Mouse (Mus musculus): Measurements from ENCODE around the gene Mgmt. TPM values are rescaled to one million over a fixed set of nuclear protein-coding genes. Genes with fewer than 3 reads are reported as not detected.

Gene Mgmt
- polyA plus RNA-seq, 2 experiments, result 1.3 to 3.4 TPM

GRCm38 (mm10) chr7:137074324-137074723 is 179.9 kb downstream of the Mgmt start:
- Histone ChIP-seq H3K27me3 (ENCODE audit: control insufficient read depth, insufficient read depth, low read length) (no peaks in the 10 kb centered on the region), H3K4me3 (ENCODE audit: insufficient read depth in 1 of 2, low read depth in 2 of 2, low read length in 2 of 2) (no peak overlapping the region), H3K4me2 (ENCODE audit: low read depth) (no peak overlapping the region), H3K9me3 (ENCODE audit: control insufficient read depth, low read length) (no peaks in the 10 kb centered on the region), H3K36me3 (replicated peaks; ENCODE audit: control insufficient read depth, insufficient read depth, low read depth) (no peaks in the 10 kb centered on the region), H3K27ac (no peak overlapping the region), H3K4me1 (replicated peaks; ENCODE audit: control insufficient read depth in 2 of 2, insufficient read depth in 2 of 2, low read length in 1 of 2) (no peaks in the 10 kb centered on the region), H3K9ac (replicated peaks) (no peak overlapping the region)
- DNase-seq (ENCODE audit: low read depth in 3 of 3, low spot score in 3 of 3) (no peak), ATAC-seq (ENCODE audit: insufficient read depth) (no peak)
- 73% methylated on average over 6 of the region's 6 CpGs for WGBS (ENCODE audit: insufficient replicate concordance)
- TF ChIP-seq CTCF (IDR thresholded peaks at IDR 0.05; ENCODE audit: low read depth), result no peak
- TF ChIP-seq EP300 (IDR thresholded peaks at IDR 0.05; ENCODE audit: low read depth), result no peak

DNA sequence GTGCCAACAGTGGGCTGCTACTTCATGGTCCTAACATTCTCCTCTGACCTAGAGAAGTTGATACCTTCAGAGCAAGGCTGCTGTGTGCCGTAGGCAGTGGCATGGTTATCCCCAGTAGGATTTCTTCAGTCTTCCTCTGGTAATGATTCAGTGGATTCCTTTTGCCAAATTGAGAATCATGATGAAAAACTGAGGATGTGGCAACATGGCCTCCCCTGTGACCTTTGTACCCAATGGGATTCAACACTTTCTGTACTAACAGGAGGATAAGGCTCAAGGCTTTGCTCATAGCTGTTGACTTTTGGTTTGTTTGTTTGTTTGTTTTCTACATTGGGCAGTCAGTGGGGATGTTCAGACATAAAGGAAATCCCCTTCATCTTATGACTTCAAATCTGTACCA is 180.9 kb downstream of the Mgmt start:
- DNase-seq (ENCODE audit: low read depth in 3 of 3, low spot score in 3 of 3) (no peak), ATAC-seq (ENCODE audit: insufficient read depth) (no peak)
- Histone ChIP-seq H3K27me3 (ENCODE audit: control insufficient read depth, insufficient read depth, low read length) (no peaks in the 10 kb centered on the region), H3K9me3 (ENCODE audit: control insufficient read depth, low read length) (no peaks in the 10 kb centered on the region), H3K9ac (replicated peaks) (no peak overlapping the region), H3K4me1 (replicated peaks; ENCODE audit: control insufficient read depth in 2 of 2, insufficient read depth in 2 of 2, low read length in 1 of 2) (no peaks in the 10 kb centered on the region), H3K4me3 (ENCODE audit: insufficient read depth in 1 of 2, low read depth in 2 of 2, low read length in 2 of 2) (no peak overlapping the region), H3K4me2 (ENCODE audit: low read depth) (no peak overlapping the region), H3K27ac (no peak overlapping the region), H3K36me3 (replicated peaks; ENCODE audit: control insufficient read depth, insufficient read depth, low read depth) (no peaks in the 10 kb centered on the region)
- 70% methylated on average over 1 of the region's 1 CpGs for WGBS (ENCODE audit: insufficient replicate concordance)
- TF ChIP-seq CTCF (IDR thresholded peaks at IDR 0.05; ENCODE audit: low read depth) (no peak), EP300 (IDR thresholded peaks at IDR 0.05; ENCODE audit: low read depth) (no peak)

- Histone ChIP-seq H3K27ac (no peak overlapping the region), H3K4me3 (ENCODE audit: insufficient read depth in 1 of 2, low read depth in 2 of 2, low read length in 2 of 2) (no peak overlapping the region), H3K27me3 (ENCODE audit: control insufficient read depth, insufficient read depth, low read length) (no peaks in the 10 kb centered on the region), H3K9me3 (ENCODE audit: control insufficient read depth, low read length) (no peaks in the 10 kb centered on the region), H3K4me2 (ENCODE audit: low read depth) (no peak overlapping the region), H3K4me1 (replicated peaks; ENCODE audit: control insufficient read depth in 2 of 2, insufficient read depth in 2 of 2, low read length in 1 of 2) (no peaks in the 10 kb centered on the region), H3K9ac (replicated peaks) (no peak overlapping the region), H3K36me3 (replicated peaks; ENCODE audit: control insufficient read depth, insufficient read depth, low read depth) (no peaks in the 10 kb centered on the region)
- TF ChIP-seq CTCF (IDR thresholded peaks at IDR 0.05; ENCODE audit: low read depth) (no peak), EP300 (IDR thresholded peaks at IDR 0.05; ENCODE audit: low read depth) (no peak)
- ATAC-seq (ENCODE audit: insufficient read depth), result no peak
- no peak for DNase-seq (ENCODE audit: low read depth in 3 of 3, low spot score in 3 of 3)
- 66% methylated on average over 4 of the region's 4 CpGs for WGBS (ENCODE audit: insufficient replicate concordance)
These were observed 185.8 kb downstream of the Mgmt start for GRCm38 (mm10) chr7:137080171-137080570.

DNA sequence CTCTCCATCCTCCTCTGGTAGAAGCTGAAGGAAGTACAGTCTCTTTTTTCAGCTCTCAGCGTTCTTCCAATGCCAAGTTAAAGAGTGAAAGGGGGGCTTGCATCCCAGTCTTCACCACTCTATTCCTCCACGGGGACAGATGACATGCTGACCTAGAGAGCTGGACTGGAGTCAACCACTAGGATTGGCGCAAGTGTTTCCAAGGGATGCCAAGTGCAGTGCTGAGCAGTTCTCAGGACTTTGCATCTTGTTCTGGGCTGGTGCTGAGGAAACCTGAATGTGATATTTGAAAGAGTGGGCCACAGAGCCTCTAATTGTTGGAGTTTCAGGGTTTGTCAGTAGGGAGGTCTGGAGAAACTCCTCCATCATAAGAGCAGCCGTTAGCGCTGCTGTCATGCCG is 187.8 kb downstream of the Mgmt start:
- no peaks in the 10 kb centered on the region for H3K36me3 ChIP-seq (replicated peaks; ENCODE audit: control insufficient read depth, insufficient read depth, low read depth)
- TF ChIP-seq CTCF (IDR thresholded peaks at IDR 0.05; ENCODE audit: low read depth) (no peak), EP300 (IDR thresholded peaks at IDR 0.05; ENCODE audit: low read depth) (no peak)
- WGBS (ENCODE audit: insufficient replicate concordance), result 72% methylated on average over 6 of the region's 6 CpGs
- H3K27me3 ChIP-seq (ENCODE audit: control insufficient read depth, insufficient read depth, low read length), result no peaks in the 10 kb centered on the region
- no peak for ATAC-seq (ENCODE audit: insufficient read depth)
- no peaks in the 10 kb centered on the region for H3K9me3 ChIP-seq (ENCODE audit: control insufficient read depth, low read length)
- no peaks in the 10 kb centered on the region for H3K4me1 ChIP-seq (replicated peaks; ENCODE audit: control insufficient read depth in 2 of 2, insufficient read depth in 2 of 2, low read length in 1 of 2)
- DNase-seq (ENCODE audit: low read depth in 3 of 3, low spot score in 3 of 3), result no peak
- H3K9ac ChIP-seq (replicated peaks), result no peak overlapping the region
- H3K4me3 ChIP-seq (ENCODE audit: insufficient read depth in 1 of 2, low read depth in 2 of 2, low read length in 2 of 2), result no peak overlapping the region
- no peak overlapping the region for H3K4me2 ChIP-seq (ENCODE audit: low read depth)
- H3K27ac ChIP-seq, result no peak overlapping the region

DNA sequence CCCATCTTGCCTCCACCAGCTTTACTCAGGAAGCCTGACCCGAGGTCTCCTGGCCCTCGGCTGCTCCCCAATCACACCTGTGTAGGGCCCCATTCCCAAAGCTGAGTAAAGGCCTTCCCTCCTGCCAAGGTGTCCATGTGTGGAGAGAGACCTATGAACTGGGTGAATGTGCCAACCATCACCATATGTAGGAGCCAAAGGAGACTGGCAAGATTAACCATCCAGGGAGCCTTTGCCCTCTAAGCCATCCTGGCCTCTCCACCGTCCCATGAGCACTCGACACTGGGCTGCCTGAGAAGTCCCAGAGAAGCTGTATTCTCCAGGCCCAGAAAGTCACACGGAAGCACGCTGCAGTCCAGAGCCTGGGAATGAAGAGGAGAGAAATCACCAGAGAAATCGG is 190.2 kb downstream of the Mgmt start:
- no peak overlapping the region for H3K4me2 ChIP-seq (ENCODE audit: low read depth)
- H3K4me3 ChIP-seq (ENCODE audit: insufficient read depth in 1 of 2, low read depth in 2 of 2, low read length in 2 of 2), result no peak overlapping the region
- no peak overlapping the region for H3K9ac ChIP-seq (replicated peaks)
- DNase-seq (ENCODE audit: low read depth in 3 of 3, low spot score in 3 of 3) (no peak), ATAC-seq (ENCODE audit: insufficient read depth) (no peak)
- 67% methylated on average over 7 of the region's 7 CpGs for WGBS (ENCODE audit: insufficient replicate concordance)
- H3K36me3 ChIP-seq (replicated peaks; ENCODE audit: control insufficient read depth, insufficient read depth, low read depth), result no peaks in the 10 kb centered on the region
- no peaks in the 10 kb centered on the region for H3K4me1 ChIP-seq (replicated peaks; ENCODE audit: control insufficient read depth in 2 of 2, insufficient read depth in 2 of 2, low read length in 1 of 2)
- no peaks in the 10 kb centered on the region for H3K9me3 ChIP-seq (ENCODE audit: control insufficient read depth, low read length)
- H3K27me3 ChIP-seq (ENCODE audit: control insufficient read depth, insufficient read depth, low read length), result no peaks in the 10 kb centered on the region
- H3K27ac ChIP-seq, result no peak overlapping the region
- no peak for TF ChIP-seq CTCF (IDR thresholded peaks at IDR 0.05; ENCODE audit: low read depth)
- no peak for TF ChIP-seq EP300 (IDR thresholded peaks at IDR 0.05; ENCODE audit: low read depth)
